Mouse (Mus musculus) midbrain, embryonic 15.5 days (tissue): ENCODE data around the gene Zmynd11. TPM values are rescaled to one million over a fixed set of nuclear protein-coding genes. Genes with fewer than 3 reads are reported as not detected.

Experiments
- ATAC-seq: fragments of 200-750 bp; cut with Nextera tagmentation; replicated peaks from 2 replicates; pipeline ENCODE4 v1.8.0; 2017; ENCODE audit warnings: moderate TSS enrichment
- H3K27ac ChIP-seq: fragments of 300-500 bp; sonication (generic); 2 replicates; pipeline ENCODE4 v1.5.1; 2015; ENCODE audit warnings: mild to moderate bottlenecking, inconsistent platforms
- H3K27me3 ChIP-seq: fragments of 300-500 bp; sonication (generic); replicated peaks from 2 replicates; pipeline ENCODE4 v1.6.1; 2015; ENCODE audit warnings: inconsistent platforms
- H3K36me3 ChIP-seq: fragments of 300-500 bp; sonication (generic); replicated peaks from 2 replicates; pipeline ENCODE4 v1.6.1; 2015; ENCODE audit warnings: inconsistent platforms
- H3K4me1 ChIP-seq: fragments of 300-500 bp; sonication (generic); 2 replicates; pipeline ENCODE4 v1.6.1; 2015; ENCODE audit warnings: inconsistent platforms
- H3K4me2 ChIP-seq: fragments of 300-500 bp; sonication (generic); 2 replicates; pipeline ENCODE4 v1.6.1; 2015; ENCODE audit warnings: inconsistent platforms, mild to moderate bottlenecking, moderate library complexity
- H3K4me3 ChIP-seq: fragments of 300-500 bp; sonication (generic); 2 replicates; pipeline ENCODE4 v1.5.1; 2015; ENCODE audit warnings: mild to moderate bottlenecking, inconsistent platforms
- H3K9ac ChIP-seq: fragments of 300-500 bp; sonication (generic); 2 replicates; pipeline ENCODE4 v1.6.1; 2015; ENCODE audit warnings: mild to moderate bottlenecking, inconsistent platforms
- H3K9me3 ChIP-seq: fragments of 300-500 bp; sonication (generic); 2 replicates; pipeline ENCODE4 v1.6.1; 2016; ENCODE audit warnings: inconsistent platforms
- WGBS: fragments of 180-500 bp; shearing (Covaris S2); methylation state at CpG from one replicate; pipeline ENCODE4 v1.1.7; 2015; ENCODE audit warnings: mixed read lengths; 5-methylcytosine and 5-hydroxymethylcytosine counted together
- polyA plus RNA-seq: library from polyadenylated mRNA; unstranded; fragments of >200 nt; fragmentation: Nextera tagmentation; extraction: Ambion mirVana; gene quantifications from 2 replicates; pipeline ENCODE4 v1.2.1, GENCODE M21; 2015

Gene Zmynd11
- polyA plus RNA-seq, 1 experiment from 2014 or later = 174 TPM

- Histone ChIP-seq H3K36me3 (no peaks in the 10 kb centered on the region), H3K4me3 (no peak overlapping the region), H3K27ac (no peak overlapping the region), H3K9ac (no peak overlapping the region), H3K4me2 (no peak overlapping the region), H3K9me3 (no peaks in the 10 kb centered on the region), H3K4me1 (no peaks in the 10 kb centered on the region), H3K27me3 (no peaks in the 10 kb centered on the region)
- ATAC-seq = peak; percentile 58; the same call in 1 of the 2 replicates
- WGBS = 58% methylated on average over 4 of the region's 4 CpGs
Measured at GRCm38 (mm10) chr13:9636505-9636904, 128.6 kb downstream of the Zmynd11 start.

GRCm38 (mm10) chr13:9635951-9636350 is 129.2 kb downstream of the Zmynd11 start:
- no peaks in the 10 kb centered on the region for H3K4me1 ChIP-seq
- no peak overlapping the region for H3K4me3 ChIP-seq
- H3K4me2 ChIP-seq = no peak overlapping the region
- no peaks in the 10 kb centered on the region for H3K9me3 ChIP-seq
- H3K27ac ChIP-seq = no peak overlapping the region
- no peak for ATAC-seq
- no peaks in the 10 kb centered on the region for H3K27me3 ChIP-seq
- no peak overlapping the region for H3K9ac ChIP-seq
- no peaks in the 10 kb centered on the region for H3K36me3 ChIP-seq
- 91% methylated on average over 2 of the region's 2 CpGs for WGBS
